Mouse (Mus musculus): ENCODE results near the gene Bik. TPM values are rescaled to one million over a fixed set of nuclear protein-coding genes. Genes with fewer than 3 reads are reported as not detected.

Gene Bik
- polyA plus RNA-seq, 1 experiment from 2014 or later, result 0.84 TPM

Small RNA genes within 50 kb of the gene (microRNA-seq; reads per million reads assigned to microRNA genes)
- not detected for gene Gm24575

Other genes with a start within 250 kb of the Bik start
- 38.4 and 43.2 TPM in 2 replicates for gene Arfgap3, start 176.6 kb upstream of the Bik start, polyA plus RNA-seq (2014; fragmentation: Nextera tagmentation; extraction: Ambion mirVana)
- gene Pacsin2, start 62.3 kb upstream of the Bik start, polyA plus RNA-seq (2014; fragmentation: Nextera tagmentation; extraction: Ambion mirVana), result 20.5 and 21.5 TPM in 2 replicates
- gene Ttll1, start 16.0 kb upstream of the Bik start, polyA plus RNA-seq (2014; fragmentation: Nextera tagmentation; extraction: Ambion mirVana), result 59.5 and 74.7 TPM in 2 replicates
- gene Tspo, start 36.7 kb downstream of the Bik start, polyA plus RNA-seq (2014; fragmentation: Nextera tagmentation; extraction: Ambion mirVana), result 10.0 and 12.2 TPM in 2 replicates
- gene Mcat, start 36.9 kb downstream of the Bik start, polyA plus RNA-seq (2014; fragmentation: Nextera tagmentation; extraction: Ambion mirVana), result 33.2 and 37.6 TPM in 2 replicates
- gene Ttll12, start 68.3 kb downstream of the Bik start, polyA plus RNA-seq (2014; fragmentation: Nextera tagmentation; extraction: Ambion mirVana), result 43.1 and 44.4 TPM in 2 replicates
- 10.4 and 12.7 TPM in 2 replicates for gene Scube1, start 198.2 kb downstream of the Bik start, polyA plus RNA-seq (2014; fragmentation: Nextera tagmentation; extraction: Ambion mirVana)

Data from hindbrain, embryonic 14.5 days (tissue).